Mouse (Mus musculus) kidney, adult 2 months (tissue): ENCODE measurements around the gene Nt5dc2. TPM values are rescaled to one million over a fixed set of nuclear protein-coding genes. Genes with fewer than 3 reads are reported as not detected.

ENCODE experiments used
- DNase-seq: peaks from one replicate; pipeline ENCODE4 v3.0.0; 2021
- H3K27ac ChIP-seq: fragments of 200-500 bp; 2 replicates; pipeline ENCODE4 v1.5.1; 2012; ENCODE audit warnings: low read depth, low read length, control low read depth, inconsistent platforms; ENCODE audit not compliant: insufficient read depth
- H3K27me3 ChIP-seq: fragments of 200-500 bp; replicated peaks from 2 replicates; pipeline ENCODE4 v1.6.1; 2012; ENCODE audit warnings: mild to moderate bottlenecking, moderate library complexity, low read length, inconsistent platforms; ENCODE audit not compliant: control insufficient read depth, insufficient read depth
- H3K36me3 ChIP-seq: fragments of 200-500 bp; 2 replicates; pipeline ENCODE4 v1.6.1; 2012; ENCODE audit warnings: mild to moderate bottlenecking, moderate library complexity, low read length, inconsistent platforms; ENCODE audit not compliant: control insufficient read depth, insufficient read depth
- H3K4me1 ChIP-seq: fragments of 200-500 bp; 2 replicates; pipeline ENCODE4 v1.6.1; 2011; ENCODE audit warnings: low read length; ENCODE audit not compliant: control insufficient read depth, insufficient read depth
- H3K4me3 ChIP-seq: fragments of 200-500 bp; 2 replicates; pipeline ENCODE4 v1.5.1; 2011; ENCODE audit warnings: mild to moderate bottlenecking, low read depth, low read length, control low read depth; ENCODE audit not compliant: insufficient read depth
- CTCF ChIP-seq: fragments of 200-500 bp; conservative IDR thresholded peaks from 2 replicates; pipeline ENCODE4 v1.5.1; 2011; ENCODE audit warnings: low read depth, mild to moderate bottlenecking, control low read depth, low read length, moderate library complexity, mixed read lengths; ENCODE audit not compliant: insufficient read depth, insufficient read length
- POLR2A ChIP-seq: fragments of 200-500 bp; IDR thresholded peaks from one replicate; pipeline ENCODE4 v1.6.1; 2011; ENCODE audit warnings: low read depth, low read length, control low read depth
- WGBS: fragments of 180-500 bp; shearing (Covaris S2); methylation state at CpG from one replicate; pipeline ENCODE4 v1.1.7; 2018; 5-methylcytosine and 5-hydroxymethylcytosine counted together
- polyA plus RNA-seq: library from polyadenylated mRNA; depleted of rRNA; stranded (reverse); fragments of >200 nt; gene quantifications from 2 replicates; pipeline ENCODE4 v1.2.3, GENCODE M21; 2012

The Nt5dc2 gene
- polyA plus RNA-seq, 1 experiment: 56.2 TPM

GRCm38 (mm10) chr14:31161638-31162037 lies 30.8 kb downstream of the Nt5dc2 start:
- Histone ChIP-seq H3K4me1 (peaks cover 2% of the 10 kb centered on the region), H3K4me3 (no peak overlapping the region), H3K27me3 (no peaks in the 10 kb centered on the region), H3K27ac (no peak overlapping the region), H3K36me3 (no peaks in the 10 kb centered on the region)
- TF ChIP-seq POLR2A (no peak), CTCF (no peak)
- no peak for DNase-seq
- 60% methylated on average over 10 of the region's 10 CpGs for WGBS

- TF ChIP-seq CTCF: no peak
- no peak for TF ChIP-seq POLR2A
- DNase-seq: no peak
- no peak overlapping the region for H3K4me3 ChIP-seq
- no peaks in the 10 kb centered on the region for H3K36me3 ChIP-seq
- H3K27ac ChIP-seq: no peak overlapping the region
- peaks cover 2% of the 10 kb centered on the region for H3K4me1 ChIP-seq
- WGBS: 88% methylated on average over 8 of the region's 8 CpGs
- no peaks in the 10 kb centered on the region for H3K27me3 ChIP-seq
Observed at GRCm38 (mm10) chr14:31164067-31164466, 33.2 kb downstream of the Nt5dc2 start.

GRCm38 (mm10) chr14:31165010-31165409 lies 34.2 kb downstream of the Nt5dc2 start:
- Histone ChIP-seq H3K4me1 (peaks cover 2% of the 10 kb centered on the region), H3K4me3 (no peak overlapping the region), H3K36me3 (no peaks in the 10 kb centered on the region), H3K27ac (no peak overlapping the region), H3K27me3 (no peaks in the 10 kb centered on the region)
- DNase-seq: peak; percentile 27
- 37% methylated on average over 2 of the region's 2 CpGs for WGBS
- TF ChIP-seq POLR2A (no peak), CTCF (no peak)

GRCm38 (mm10) chr14:31165458-31165857 lies 34.6 kb downstream of the Nt5dc2 start:
- Histone ChIP-seq H3K4me1 (peaks cover 2% of the 10 kb centered on the region), H3K4me3 (no peak overlapping the region), H3K36me3 (no peaks in the 10 kb centered on the region), H3K27ac (no peak overlapping the region), H3K27me3 (no peaks in the 10 kb centered on the region)
- WGBS: 37% methylated on average over 7 of the region's 7 CpGs
- DNase-seq: no peak
- no peak for TF ChIP-seq CTCF
- no peak for TF ChIP-seq POLR2A

- DNase-seq: peak; percentile 37
- peak overlapping the region; percentile 27; the same call in 1 of the 2 replicates for H3K27ac ChIP-seq
- WGBS: 58% methylated on average over 10 of the region's 10 CpGs
Observed at GRCm38 (mm10) chr14:31165991-31166630, 35.3 kb downstream of the Nt5dc2 start.

GRCm38 (mm10) chr14:31166827-31167226 lies 36.0 kb downstream of the Nt5dc2 start:
- WGBS: 47% methylated on average over 9 of the region's 9 CpGs
- TF ChIP-seq POLR2A (no peak), CTCF (no peak)
- Histone ChIP-seq H3K27ac (no peak overlapping the region; the same call in 1 of the 2 replicates), H3K27me3 (no peaks in the 10 kb centered on the region), H3K4me3 (peak overlapping the region; percentile 62; the same call in 1 of the 2 replicates), H3K36me3 (peaks cover 4% of the 10 kb centered on the region), H3K4me1 (peaks cover 2% of the 10 kb centered on the region)
- no peak for DNase-seq

More at GRCm38 (mm10) chr14:31165991-31166630, 35.3 kb downstream of the Nt5dc2 start:
- Histone ChIP-seq H3K4me3 (peak overlapping the region; percentile 62; the same call in 1 of the 2 replicates), H3K36me3 (no peaks in the 10 kb centered on the region), H3K27me3 (no peaks in the 10 kb centered on the region), H3K4me1 (peaks cover 2% of the 10 kb centered on the region)
- TF ChIP-seq CTCF (no peak), POLR2A (no peak)

GRCm38 (mm10) chr14:31168425-31168824 lies 37.6 kb downstream of the Nt5dc2 start, which contains the start of gene Stab1:
TSS of gene Stab1 (minus strand) at chr14:31168641.
- peak within 1 kb of the TSS; percentile 62 for H3K4me3 ChIP-seq
- TF ChIP-seq CTCF (no peak), POLR2A (peak; percentile 29)
- peak within 1 kb of the TSS; percentile 68 for H3K27ac ChIP-seq
- WGBS: 45% methylated on average over 10 of the region's 10 CpGs
- H3K36me3 ChIP-seq: peaks cover 6% of the 10 kb centered on the region
- no peaks in the 10 kb centered on the region for H3K27me3 ChIP-seq
- DNase-seq: peak; percentile 77
- H3K4me1 ChIP-seq: peaks cover 2% of the 10 kb centered on the region

- Histone ChIP-seq H3K4me1 (peaks cover 2% of the 10 kb centered on the region), H3K36me3 (peaks cover 7% of the 10 kb centered on the region), H3K27me3 (no peaks in the 10 kb centered on the region), H3K4me3 (no peak overlapping the region), H3K27ac (no peak overlapping the region)
- DNase-seq: no peak
- 81% methylated on average over 6 of the region's 6 CpGs for whole genome bisulfite sequencing
- no peak for TF ChIP-seq CTCF
- TF ChIP-seq POLR2A: no peak
Observed at GRCm38 (mm10) chr14:31169508-31169907, 38.7 kb downstream of the Nt5dc2 start.
